ENCODE assay signal across 10 mouse cellular contexts in genomic region chr17:29337979-29338823, GRCm38 (mm10). TPM values are rescaled to one million over a fixed set of nuclear protein-coding genes. Genes with fewer than 3 reads are reported as not detected.
DNase-seq lines count a peak whose midpoint lies in the region; ATAC-seq lines count a peak whose summit lies in the region.
"Had no signal": no experiment of that assay in that cellular context is flagged by ENCODE, and none has a peak within 500 bp of the region (broad histone marks: within the 10 kb centered on the region; RNA-seq: fewer than 3 reads in every experiment).

No protein-coding gene starts in this region.

- WGBS in hindbrain, embryonic 14.5 days = 76% methylated on average over 9 of the region's 9 CpGs
- 92% methylated on average over 9 of the region's 9 CpGs for WGBS in hindbrain, embryonic 11.5 days

- H3K4me2 ChIP-seq in hindbrain, embryonic 14.5 days (replicated peaks) = no peak overlapping the region
- no peak overlapping the region for H3K4me2 ChIP-seq in hindbrain, embryonic 11.5 days (replicated peaks; ENCODE audit: low read depth, low read length)

- ATAC-seq in hindbrain, embryonic 14.5 days (ENCODE audit: low FRiP score) = peak; percentile 54
- ATAC-seq in hindbrain, embryonic 11.5 days (ENCODE audit: low FRiP score) = no peak
- ATAC-seq: lung, postnatal 0 days; Patski had no signal

- H3K4me3 ChIP-seq in hindbrain, embryonic 14.5 days (replicated peaks; ENCODE audit: low read length) = no peak overlapping the region
- no peak overlapping the region for H3K4me3 ChIP-seq in hindbrain, embryonic 11.5 days (ENCODE audit: low read depth, low read length)

- H3K9me3 ChIP-seq in hindbrain, embryonic 14.5 days (ENCODE audit: control insufficient read depth, low read length) = no peaks in the 10 kb centered on the region
- H3K9me3 ChIP-seq in hindbrain, embryonic 11.5 days (ENCODE audit: control insufficient read depth, low read length) = no peaks in the 10 kb centered on the region

- H3K27ac ChIP-seq in hindbrain, embryonic 14.5 days = peak overlapping the region; percentile 66
- H3K27ac ChIP-seq in hindbrain, embryonic 11.5 days (ENCODE audit: low read depth, low read length) = no peak overlapping the region

- peaks cover 87% of the 10 kb centered on the region for H3K36me3 ChIP-seq in hindbrain, embryonic 14.5 days (replicated peaks; ENCODE audit: control insufficient read depth, insufficient read depth)
- peaks cover 15% of the 10 kb centered on the region; the same call in 1 of the 2 replicates for H3K36me3 ChIP-seq in hindbrain, embryonic 11.5 days (ENCODE audit: control insufficient read depth, insufficient read depth, low read length)

- H3K27me3 ChIP-seq in hindbrain, embryonic 14.5 days (ENCODE audit: control insufficient read depth, insufficient read depth, low read length) = no peaks in the 10 kb centered on the region
- H3K27me3 ChIP-seq in hindbrain, embryonic 11.5 days (ENCODE audit: control insufficient read depth, insufficient read depth, low read length) = no peaks in the 10 kb centered on the region
- H3K27me3 ChIP-seq: Patski had no signal

- H3K9ac ChIP-seq in hindbrain, embryonic 14.5 days = no peak overlapping the region
- no peak overlapping the region for H3K9ac ChIP-seq in hindbrain, embryonic 11.5 days (ENCODE audit: low read depth, low read length)

- DNase-seq in adrenal gland, postnatal 10 days = peak; percentile 57
- no peak for DNase-seq in adrenal gland, postnatal 25 days
- DNase-seq in hindbrain, embryonic 14.5 days (ENCODE audit: low spot score) = peak; percentile 52
- no peak for DNase-seq in hindbrain, embryonic 11.5 days (ENCODE audit: low spot score)
- DNase-seq in spleen, postnatal 36 days (ENCODE audit: low spot score in 2 of 2) = peak; percentile 50 to 51
- DNase-seq in spleen, adult 12 weeks (ENCODE audit: low spot score) = no peak
- peak; percentile 66 for DNase-seq in thymus, postnatal 25 days
- DNase-seq in layer of hippocampus, adult 18-20 months (ENCODE audit: low spot score in 2 of 2) = no peak

- peaks cover 25% of the 10 kb centered on the region for H3K4me1 ChIP-seq in hindbrain, embryonic 14.5 days (replicated peaks; ENCODE audit: control insufficient read depth, insufficient read depth, low read length)
- peaks cover 5% of the 10 kb centered on the region; the same call in 1 of the 2 replicates for H3K4me1 ChIP-seq in hindbrain, embryonic 11.5 days (replicated peaks; ENCODE audit: control insufficient read depth, insufficient read depth, low read length)

RNA-seq across cellular contexts. Expression of gene Mtch1, which starts 9.5 kb away (rescaled TPM):
- total RNA-seq in adrenal gland, postnatal 10 days (2021) = 100 to 1,000 TPM; 330 to 395 TPM
- 231 and 242 TPM in 2 replicates for total RNA-seq in adrenal gland, postnatal 25 days (2021)
- 530 and 564 TPM in 2 replicates for polyA plus RNA-seq in hindbrain, embryonic 14.5 days (2014; fragmentation: Nextera tagmentation; extraction: Ambion mirVana)
- 356 and 425 TPM in 2 replicates for polyA plus RNA-seq in hindbrain, embryonic 11.5 days (2014; fragmentation: Nextera tagmentation; extraction: Ambion mirVana)
- 100 to 1,000 TPM; 644 to 648 TPM for total RNA-seq in layer of hippocampus, adult 18-20 months (2021)

RNA-seq across cellular contexts. Expression of gene Pi16, which starts 20.7 kb away (rescaled TPM):
- total RNA-seq in adrenal gland, postnatal 10 days (2021) = 10 to 100 TPM; 24.5 to 26.1 TPM
- total RNA-seq in adrenal gland, postnatal 25 days (2021) = 9.5 and 13.2 TPM in 2 replicates
- 0.84 and 0.85 TPM in 2 replicates for polyA plus RNA-seq in hindbrain, embryonic 14.5 days (2014; fragmentation: Nextera tagmentation; extraction: Ambion mirVana)
- 0.32 and 0.67 TPM in 2 replicates for polyA plus RNA-seq in hindbrain, embryonic 11.5 days (2014; fragmentation: Nextera tagmentation; extraction: Ambion mirVana)
- 1 to 10 TPM in 1 of 2 experiments, under 1 TPM in 1; 0.92 to 1.3 TPM for total RNA-seq in layer of hippocampus, adult 18-20 months (2021)
- polyA plus RNA-seq: Patski had no signal

RNA-seq across cellular contexts. Expression of gene Fgd2, which starts 22.5 kb away (rescaled TPM):
- total RNA-seq in adrenal gland, postnatal 10 days (2021) = 1 to 10 TPM; 4.6 to 7.4 TPM
- 1.6 and 3.0 TPM in 2 replicates for total RNA-seq in adrenal gland, postnatal 25 days (2021)
- polyA plus RNA-seq in hindbrain, embryonic 14.5 days (2014; fragmentation: Nextera tagmentation; extraction: Ambion mirVana) = 3.8 and 4.9 TPM in 2 replicates
- 2.7 and 4.2 TPM in 2 replicates for polyA plus RNA-seq in hindbrain, embryonic 11.5 days (2014; fragmentation: Nextera tagmentation; extraction: Ambion mirVana)
- 1 to 10 TPM; 4.4 to 5.8 TPM for total RNA-seq in layer of hippocampus, adult 18-20 months (2021)

Comparison
In these comparisons a context has a peak if more than half of its experiments do, and no peak if none do; other contexts are left out.
1. DNase-seq: peak in adrenal gland, postnatal 10 days (single experiment), hindbrain, embryonic 14.5 days (single experiment), spleen, postnatal 36 days (2 of 2) and thymus, postnatal 25 days (single experiment); none in adrenal gland, postnatal 25 days (single experiment), hindbrain, embryonic 11.5 days (single experiment), spleen, adult 12 weeks (single experiment) and layer of hippocampus, adult 18-20 months (0 of 2).